Mouse (Mus musculus): ENCODE results near the gene Slc39a11. TPM values are rescaled to one million over a fixed set of nuclear protein-coding genes. Genes with fewer than 3 reads are reported as not detected.

Gene Slc39a11
- polyA plus RNA-seq, 1 experiment from 2014 or later = 31.2 TPM

DNA sequence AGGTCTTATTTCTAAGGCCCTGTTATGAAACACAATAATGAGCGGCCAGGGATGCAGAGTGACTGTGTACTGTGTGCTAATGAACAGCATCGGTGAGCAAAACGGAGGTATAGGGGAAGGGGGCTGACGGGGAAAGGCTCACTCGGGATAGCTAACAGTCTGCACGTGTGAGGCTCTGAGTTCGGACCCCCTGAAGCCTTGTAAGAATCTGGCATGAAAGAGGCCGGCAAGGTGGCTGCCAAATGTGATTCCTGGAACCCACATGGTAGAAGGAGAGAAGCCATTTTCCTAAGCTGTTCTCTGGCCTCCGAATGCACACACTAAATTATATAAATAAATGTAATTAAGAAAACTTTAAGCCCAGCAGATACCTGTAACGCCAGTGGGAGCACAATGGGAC is 276.0 kb downstream of the Slc39a11 start:
- no peak overlapping the region for H3K9ac ChIP-seq (replicated peaks)
- H3K4me2 ChIP-seq (replicated peaks) = no peak overlapping the region
- H3K36me3 ChIP-seq = no peaks in the 10 kb centered on the region; the same call in 1 of the 2 replicates
- H3K9me3 ChIP-seq = 0 out of 2 replicates have a peak, but pooled peaks cover 2% of the 10 kb centered on the region
- no peak overlapping the region for H3K27ac ChIP-seq
- ATAC-seq = no peak
- no peak overlapping the region for H3K4me3 ChIP-seq (replicated peaks)
- H3K27me3 ChIP-seq = no peaks in the 10 kb centered on the region
- H3K4me1 ChIP-seq (replicated peaks) = peaks cover 13% of the 10 kb centered on the region
- 79% methylated on average over 10 of the region's 10 CpGs for WGBS

GRCm38 (mm10) chr11:113373331-113373730 is 276.5 kb downstream of the Slc39a11 start:
- no peak overlapping the region for H3K4me3 ChIP-seq (replicated peaks)
- no peak overlapping the region for H3K27ac ChIP-seq
- H3K9ac ChIP-seq (replicated peaks) = no peak overlapping the region
- H3K4me1 ChIP-seq (replicated peaks) = peaks cover 13% of the 10 kb centered on the region
- ATAC-seq = no peak
- no peak overlapping the region for H3K4me2 ChIP-seq (replicated peaks)
- WGBS = 85% methylated on average over 9 of the region's 9 CpGs
- 0 out of 2 replicates have a peak, but pooled peaks cover 2% of the 10 kb centered on the region for H3K9me3 ChIP-seq
- H3K27me3 ChIP-seq = no peaks in the 10 kb centered on the region
- H3K36me3 ChIP-seq = no peaks in the 10 kb centered on the region; the same call in 1 of the 2 replicates

- H3K36me3 ChIP-seq = no peaks in the 10 kb centered on the region; the same call in 1 of the 2 replicates
- H3K9me3 ChIP-seq = 0 out of 2 replicates have a peak, but pooled peaks cover 2% of the 10 kb centered on the region
- no peak overlapping the region for H3K4me3 ChIP-seq (replicated peaks)
- H3K4me1 ChIP-seq (replicated peaks) = peaks cover 29% of the 10 kb centered on the region
- WGBS = 41% methylated on average over 13 of the region's 13 CpGs
- no peak overlapping the region for H3K4me2 ChIP-seq (replicated peaks)
- H3K9ac ChIP-seq (replicated peaks) = no peak overlapping the region
- no peak for ATAC-seq
- no peaks in the 10 kb centered on the region; the same call in 1 of the 2 replicates for H3K27me3 ChIP-seq
- peak overlapping the region; percentile 41 for H3K27ac ChIP-seq
Observed at GRCm38 (mm10) chr11:113368046-113368445, 281.8 kb downstream of the Slc39a11 start.

DNA sequence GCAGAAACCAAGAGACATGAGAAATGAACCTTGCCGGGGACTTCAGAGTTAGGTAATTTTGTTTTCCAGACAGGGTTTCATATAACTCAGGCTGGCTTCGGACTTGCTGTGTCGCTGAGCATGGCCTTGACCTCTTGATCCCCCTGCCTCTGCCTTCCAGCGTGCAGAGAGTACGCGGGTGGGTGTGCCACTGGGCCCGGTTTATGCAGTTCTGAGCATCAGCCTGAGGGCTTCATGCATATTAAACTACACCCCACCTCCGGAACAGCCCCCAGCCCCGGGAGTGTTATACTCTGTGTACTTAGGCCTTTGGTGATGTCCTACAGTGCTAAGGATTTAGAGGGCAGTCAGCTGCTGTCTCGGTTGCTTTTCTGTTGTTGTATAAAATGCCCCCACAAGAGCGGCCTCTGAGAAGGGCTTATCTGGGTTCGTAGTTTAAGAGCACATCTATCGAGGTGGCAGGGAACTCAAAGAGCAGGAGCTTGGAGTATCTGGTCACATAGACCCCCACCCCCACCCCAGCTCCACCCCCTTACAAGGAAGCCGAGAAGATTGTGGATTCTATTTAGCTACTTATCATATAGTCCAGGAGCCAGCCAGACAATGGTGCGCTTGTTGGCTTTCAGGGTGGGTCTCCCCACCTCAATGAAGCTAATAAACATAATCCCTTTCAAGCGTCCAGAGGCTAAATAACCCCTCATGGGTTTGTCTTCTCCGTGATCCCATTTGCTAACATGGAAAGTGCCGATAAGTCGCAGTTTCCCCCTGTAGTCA is 283.4 kb downstream of the Slc39a11 start:
- Histone ChIP-seq H3K4me1 (replicated peaks) (peaks cover 29% of the 10 kb centered on the region), H3K4me3 (replicated peaks) (no peak overlapping the region), H3K9me3 (0 out of 2 replicates have a peak, but pooled peaks cover 2% of the 10 kb centered on the region), H3K27ac (peak overlapping the region; percentile 61), H3K36me3 (no peaks in the 10 kb centered on the region; the same call in 1 of the 2 replicates), H3K9ac (replicated peaks) (no peak overlapping the region), H3K4me2 (replicated peaks) (no peak overlapping the region), H3K27me3 (no peaks in the 10 kb centered on the region; the same call in none of the 2 replicates)
- peak; percentile 76 for ATAC-seq
- WGBS = 23% methylated on average over 19 of the region's 19 CpGs

DNA sequence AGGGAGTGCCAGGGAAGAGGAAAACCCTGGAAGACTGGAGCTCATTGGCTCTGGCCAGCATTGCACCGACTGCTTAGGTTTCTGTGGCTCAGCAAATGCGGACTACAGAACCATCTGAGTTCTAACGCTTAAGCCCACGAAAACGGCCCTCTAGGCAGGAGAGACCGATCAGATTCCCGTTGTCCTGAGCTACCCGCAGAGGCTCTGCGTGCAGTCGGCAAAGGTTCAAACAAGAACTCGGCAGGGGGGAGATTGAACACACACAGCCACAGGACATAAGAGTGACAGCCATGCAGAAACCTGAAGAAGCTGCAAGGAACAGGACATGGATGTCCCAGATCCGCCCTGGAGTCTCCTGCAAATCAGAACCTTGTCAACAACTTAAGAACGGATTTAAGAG is 286.1 kb downstream of the Slc39a11 start:
- no peak for ATAC-seq
- 18% methylated on average over 13 of the region's 13 CpGs for WGBS

GRCm38 (mm10) chr11:113362617-113363016 is 287.3 kb downstream of the Slc39a11 start:
- WGBS = 93% methylated on average over 7 of the region's 7 CpGs
- Histone ChIP-seq H3K9me3 (no peaks in the 10 kb centered on the region), H3K4me1 (replicated peaks) (peaks cover 25% of the 10 kb centered on the region), H3K4me3 (replicated peaks) (no peak overlapping the region), H3K36me3 (0 out of 2 replicates have a peak, but pooled peaks cover 3% of the 10 kb centered on the region), H3K27me3 (no peaks in the 10 kb centered on the region; the same call in none of the 2 replicates), H3K4me2 (replicated peaks) (no peak overlapping the region), H3K27ac (no peak overlapping the region), H3K9ac (replicated peaks) (no peak overlapping the region)
- no peak for ATAC-seq

More for the DNA sequence above, 286.1 kb downstream of the Slc39a11 start:
- Histone ChIP-seq H3K4me1 (replicated peaks) (peaks cover 29% of the 10 kb centered on the region), H3K9ac (replicated peaks) (no peak overlapping the region), H3K36me3 (0 out of 2 replicates have a peak, but pooled peaks cover 3% of the 10 kb centered on the region), H3K27me3 (no peaks in the 10 kb centered on the region; the same call in none of the 2 replicates), H3K9me3 (no peaks in the 10 kb centered on the region), H3K27ac (no peak overlapping the region), H3K4me3 (replicated peaks) (no peak overlapping the region), H3K4me2 (replicated peaks) (no peak overlapping the region)

- peaks cover 23% of the 10 kb centered on the region for H3K4me1 ChIP-seq (replicated peaks)
- no peaks in the 10 kb centered on the region for H3K9me3 ChIP-seq
- no peak overlapping the region for H3K27ac ChIP-seq
- no peak overlapping the region for H3K4me3 ChIP-seq (replicated peaks)
- no peak overlapping the region for H3K4me2 ChIP-seq (replicated peaks)
- H3K9ac ChIP-seq (replicated peaks) = no peak overlapping the region
- 0 out of 2 replicates have a peak, but pooled peaks cover 3% of the 10 kb centered on the region for H3K36me3 ChIP-seq
- no peak for ATAC-seq
- H3K27me3 ChIP-seq = no peaks in the 10 kb centered on the region; the same call in none of the 2 replicates
- 91% methylated on average over 10 of the region's 10 CpGs for WGBS
Observed at GRCm38 (mm10) chr11:113360049-113360835, 289.6 kb downstream of the Slc39a11 start.

DNA sequence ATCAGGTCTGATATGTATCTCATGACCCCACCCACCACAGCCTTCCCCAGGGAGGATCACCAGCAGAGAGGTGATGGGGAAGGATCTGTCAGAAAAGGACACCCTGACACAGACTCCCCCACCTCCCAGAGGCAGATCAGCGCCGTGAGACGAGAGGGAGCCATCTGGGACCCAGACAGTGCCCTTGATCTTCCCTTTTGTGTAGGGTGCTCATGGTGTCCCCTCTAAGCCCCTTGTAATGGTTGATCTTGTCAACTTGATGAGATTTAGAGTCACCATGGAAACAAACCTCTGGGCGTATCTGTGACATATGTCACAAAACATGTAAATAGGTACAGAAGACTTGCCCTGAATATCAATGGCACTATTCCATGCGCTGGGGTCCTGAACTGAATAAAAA is 293.9 kb downstream of the Slc39a11 start:
- no peak overlapping the region for H3K4me2 ChIP-seq (replicated peaks)
- H3K9me3 ChIP-seq = no peaks in the 10 kb centered on the region
- 28% methylated on average over 5 of the region's 5 CpGs for WGBS
- no peaks in the 10 kb centered on the region for H3K27me3 ChIP-seq
- H3K9ac ChIP-seq (replicated peaks) = no peak overlapping the region
- H3K27ac ChIP-seq = peak overlapping the region; percentile 19; the same call in 1 of the 2 replicates
- H3K4me3 ChIP-seq (replicated peaks) = no peak overlapping the region
- H3K4me1 ChIP-seq (replicated peaks) = peaks cover 33% of the 10 kb centered on the region
- H3K36me3 ChIP-seq = 0 out of 2 replicates have a peak, but pooled peaks cover 3% of the 10 kb centered on the region
- ATAC-seq = peak; percentile 58; the same call in 1 of the 2 replicates

- Histone ChIP-seq H3K4me2 (replicated peaks) (no peak overlapping the region), H3K9me3 (peaks cover 10% of the 10 kb centered on the region; the same call in 1 of the 2 replicates), H3K27ac (peak overlapping the region; percentile 54), H3K36me3 (peaks cover 9% of the 10 kb centered on the region; the same call in 1 of the 2 replicates), H3K9ac (replicated peaks) (no peak overlapping the region; the same call in 1 of the 2 replicates), H3K27me3 (no peaks in the 10 kb centered on the region; the same call in 1 of the 2 replicates), H3K4me1 (replicated peaks) (peaks cover 39% of the 10 kb centered on the region), H3K4me3 (replicated peaks) (no peak overlapping the region)
- peak; percentile 27; the same call in 1 of the 2 replicates for ATAC-seq
- WGBS = 45% methylated on average over 12 of the region's 12 CpGs
Observed at GRCm38 (mm10) chr11:113352085-113352815, 297.6 kb downstream of the Slc39a11 start.

GRCm38 (mm10) chr11:113350583-113350982 is 299.3 kb downstream of the Slc39a11 start:
- Histone ChIP-seq H3K27me3 (no peaks in the 10 kb centered on the region; the same call in 1 of the 2 replicates), H3K4me3 (replicated peaks) (no peak overlapping the region), H3K27ac (no peak overlapping the region), H3K36me3 (peaks cover 9% of the 10 kb centered on the region; the same call in 1 of the 2 replicates), H3K9me3 (peaks cover 10% of the 10 kb centered on the region; the same call in 1 of the 2 replicates), H3K4me2 (replicated peaks) (no peak overlapping the region), H3K9ac (replicated peaks) (no peak overlapping the region), H3K4me1 (replicated peaks) (peaks cover 48% of the 10 kb centered on the region)
- ATAC-seq = no peak
- WGBS = 89% methylated on average over 4 of the region's 4 CpGs

Data from midbrain, embryonic 13.5 days (tissue).